ENCODE assay signal across 8 mouse cellular contexts in genomic region chr3:152821202-152821601, GRCm38 (mm10).
DNase-seq lines count a peak whose midpoint lies in the region; ATAC-seq and TF ChIP-seq lines count a peak whose summit lies in the region.

No protein-coding gene starts in this region.

- no peak overlapping the region for H3K27ac ChIP-seq in limb, embryonic 11.5 days (replicated peaks; ENCODE audit: low read depth, low read length)
- H3K27ac ChIP-seq in forebrain, postnatal 0 days (ENCODE audit: low read depth, low read length): no peak overlapping the region

- H3K9ac ChIP-seq in limb, embryonic 11.5 days (ENCODE audit: low read length): no peak overlapping the region
- no peak overlapping the region for H3K9ac ChIP-seq in forebrain, postnatal 0 days

- peak; percentile 36 for DNase-seq in left cerebral cortex, postnatal 4 days
- DNase-seq in left cerebral cortex, postnatal 25 days (ENCODE audit: low spot score in 2 of 2): no peak
- peak; percentile 85 for DNase-seq in adrenal gland, postnatal 14 days
- DNase-seq in heart, adult 8-10 months (ENCODE audit: low spot score): peak; percentile 23
- DNase-seq in limb, embryonic 11.5 days (ENCODE audit: low spot score): peak; percentile 85
- DNase-seq in ovary, postnatal 36 days (ENCODE audit: low spot score): peak; percentile 73
- DNase-seq in left cerebral cortex, adult 8-10 months (ENCODE audit: low spot score in 2 of 2): no peak
- no peak for DNase-seq in forebrain, postnatal 0 days

- no peaks in the 10 kb centered on the region for H3K27me3 ChIP-seq in limb, embryonic 11.5 days (ENCODE audit: control insufficient read depth, insufficient read depth, low read length)
- H3K27me3 ChIP-seq in forebrain, postnatal 0 days (ENCODE audit: insufficient read depth, low read length): no peaks in the 10 kb centered on the region

- no peak overlapping the region for H3K4me2 ChIP-seq in limb, embryonic 11.5 days (ENCODE audit: low read depth, severe bottlenecking)
- H3K4me2 ChIP-seq in forebrain, postnatal 0 days (ENCODE audit: low read depth): no peak overlapping the region

- ATAC-seq in limb, embryonic 11.5 days (ENCODE audit: insufficient number of reproducible peaks, low FRiP score, low TSS enrichment, low read depth): no peak
- no peak for ATAC-seq in forebrain, postnatal 0 days

- H3K9me3 ChIP-seq in limb, embryonic 11.5 days (ENCODE audit: control insufficient read depth, low read length): no peaks in the 10 kb centered on the region
- H3K9me3 ChIP-seq in forebrain, postnatal 0 days (ENCODE audit: low read length): no peaks in the 10 kb centered on the region

- no peak overlapping the region for H3K4me3 ChIP-seq in limb, embryonic 11.5 days (ENCODE audit: low read depth, low read length)
- no peak overlapping the region for H3K4me3 ChIP-seq in forebrain, postnatal 0 days (ENCODE audit: low read depth, low read length)

- intact Hi-C loops in left cerebral cortex, postnatal 4 days (cut with DNase I): no loop called here
- intact Hi-C loops in left cerebral cortex, postnatal 25 days (cut with DNase I): no loop called here

- 61% methylated on average over 14 of the region's 14 CpGs for WGBS in limb, embryonic 11.5 days
- WGBS in forebrain, postnatal 0 days: 70% methylated on average over 14 of the region's 14 CpGs

- no peaks in the 10 kb centered on the region for H3K4me1 ChIP-seq in limb, embryonic 11.5 days (ENCODE audit: control insufficient read depth, insufficient read depth, low read length)
- no peaks in the 10 kb centered on the region for H3K4me1 ChIP-seq in forebrain, postnatal 0 days (ENCODE audit: insufficient read depth)

- TF ChIP-seq CTCF in forebrain, postnatal 0 days (IDR thresholded peaks at IDR 0.05; ENCODE audit: low read depth): no peak

- H3K36me3 ChIP-seq in limb, embryonic 11.5 days (ENCODE audit: control insufficient read depth, insufficient read depth, low read length): no peaks in the 10 kb centered on the region
- H3K36me3 ChIP-seq in forebrain, postnatal 0 days (ENCODE audit: insufficient read depth): no peaks in the 10 kb centered on the region; the same call in 1 of the 2 replicates

Comparison
In these comparisons a context has a peak if more than half of its experiments do, and no peak if none do; other contexts are left out.
1. DNase-seq: peak in left cerebral cortex, postnatal 4 days (single experiment), adrenal gland, postnatal 14 days (single experiment), heart, adult 8-10 months (single experiment), limb, embryonic 11.5 days (single experiment) and ovary, postnatal 36 days (single experiment); none in left cerebral cortex, postnatal 25 days (0 of 2), left cerebral cortex, adult 8-10 months (0 of 2) and forebrain, postnatal 0 days (single experiment).